ENCODE assay signal across 27 mouse cellular contexts in the genomic region with DNA sequence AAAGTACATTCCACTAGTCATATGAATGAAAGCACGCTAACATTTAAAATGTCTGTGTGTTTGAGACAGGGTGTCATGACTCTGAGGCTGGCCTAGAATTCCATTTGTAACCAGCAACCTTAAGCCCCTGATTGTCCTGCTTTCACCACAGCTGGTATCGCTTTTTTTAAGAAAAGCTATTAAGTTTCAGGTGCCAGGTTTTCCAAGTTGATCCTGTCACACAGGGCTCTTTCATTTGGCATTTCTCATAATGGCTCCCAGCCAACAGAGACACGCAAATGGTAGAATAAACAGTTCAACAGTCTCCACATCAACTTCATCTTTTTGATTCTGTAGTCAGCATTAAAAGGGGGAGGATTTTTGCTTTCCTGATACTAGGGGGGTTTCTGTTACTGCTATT. TPM values are rescaled to one million over a fixed set of nuclear protein-coding genes. Genes with fewer than 3 reads are reported as not detected.
A peak's percentile ranks its signal among the peaks of the same experiment; 100 is the strongest.
DNase-seq lines count a peak whose midpoint lies in the region; ATAC-seq lines count a peak whose summit lies in the region.
"Had no signal": no experiment of that assay in that cellular context is flagged by ENCODE, and none has a peak within 500 bp of the region (broad histone marks: within the 10 kb centered on the region; RNA-seq: fewer than 3 reads in every experiment).

No protein-coding gene starts in this region.

- no peaks in the 10 kb centered on the region for H3K9me3 ChIP-seq in limb, embryonic 12.5 days
- no peaks in the 10 kb centered on the region for H3K9me3 ChIP-seq in limb, embryonic 10.5 days (replicated peaks)
- no peaks in the 10 kb centered on the region for H3K9me3 ChIP-seq in midbrain, embryonic 11.5 days (ENCODE audit: control insufficient read depth, low read length)
- H3K9me3 ChIP-seq in midbrain, embryonic 14.5 days (ENCODE audit: control insufficient read depth, low read length) = no peaks in the 10 kb centered on the region
- H3K9me3 ChIP-seq in stomach, embryonic 16.5 days (replicated peaks; ENCODE audit: control insufficient read depth, low read length) = no peaks in the 10 kb centered on the region
- H3K9me3 ChIP-seq: forebrain, embryonic 13.5 days; heart, embryonic 10.5 days; hindbrain, embryonic 12.5 days; limb, embryonic 15.5 days; midbrain, embryonic 10.5 days; neural tube, embryonic 12.5 days had no signal

- peak; percentile 19 for DNase-seq in adrenal gland, postnatal 14 days
- no peak for DNase-seq in adrenal gland, postnatal 10 days
- DNase-seq in limb, embryonic 10.5 days (ENCODE audit: low spot score) = no peak
- DNase-seq in midbrain, embryonic 11.5 days (ENCODE audit: low spot score, missing footprints) = peak; percentile 59
- no peak for DNase-seq in midbrain, embryonic 14.5 days
- DNase-seq in right cerebral cortex, adult 2 months (ENCODE audit: low spot score in 2 of 2) = no peak
- DNase-seq: adrenal gland, adult 2 months; cerebellum, adult 11-12 months; cerebellum, postnatal 14 days; embryo, embryonic 11 days; gastrocnemius, postnatal 36 days; heart, postnatal 10 days; kidney, adult 8-10 months; kidney, postnatal 25 days; layer of hippocampus, adult 9-11 months had no signal

- H3K9ac ChIP-seq in limb, embryonic 12.5 days (replicated peaks) = no peak overlapping the region
- H3K9ac ChIP-seq in midbrain, embryonic 11.5 days (ENCODE audit: low read length) = no peak overlapping the region
- no peak overlapping the region for H3K9ac ChIP-seq in midbrain, embryonic 14.5 days (replicated peaks; ENCODE audit: low read length)
- no peak overlapping the region for H3K9ac ChIP-seq in stomach, embryonic 16.5 days (ENCODE audit: low read length)
- H3K9ac ChIP-seq: forebrain, embryonic 13.5 days; hindbrain, embryonic 12.5 days; limb, embryonic 15.5 days; neural tube, embryonic 12.5 days had no signal

- peaks cover 34% of the 10 kb centered on the region for H3K4me1 ChIP-seq in limb, embryonic 12.5 days (replicated peaks)
- H3K4me1 ChIP-seq in limb, embryonic 10.5 days = peaks cover 30% of the 10 kb centered on the region
- peaks cover 12% of the 10 kb centered on the region; the same call in 1 of the 2 replicates for H3K4me1 ChIP-seq in midbrain, embryonic 11.5 days (ENCODE audit: control insufficient read depth, insufficient read depth, low read length)
- H3K4me1 ChIP-seq in midbrain, embryonic 14.5 days (ENCODE audit: control insufficient read depth, insufficient read depth, low read length) = peaks cover 14% of the 10 kb centered on the region
- peaks cover 34% of the 10 kb centered on the region for H3K4me1 ChIP-seq in stomach, embryonic 16.5 days (ENCODE audit: control insufficient read depth, insufficient read depth, low read length)

- H3K27me3 ChIP-seq in limb, embryonic 12.5 days = no peaks in the 10 kb centered on the region
- H3K27me3 ChIP-seq in limb, embryonic 10.5 days (ENCODE audit: low read depth, poor library complexity, severe bottlenecking) = no peaks in the 10 kb centered on the region
- H3K27me3 ChIP-seq in midbrain, embryonic 11.5 days (ENCODE audit: control insufficient read depth, insufficient read depth, low read length) = no peaks in the 10 kb centered on the region
- no peaks in the 10 kb centered on the region for H3K27me3 ChIP-seq in midbrain, embryonic 14.5 days (ENCODE audit: control insufficient read depth, insufficient read depth, low read length)
- no peaks in the 10 kb centered on the region for H3K27me3 ChIP-seq in stomach, embryonic 16.5 days (ENCODE audit: control insufficient read depth, insufficient read depth, low read length)
- H3K27me3 ChIP-seq: forebrain, embryonic 13.5 days; hindbrain, embryonic 12.5 days; limb, embryonic 15.5 days; neural tube, embryonic 12.5 days had no signal

- WGBS in limb, embryonic 12.5 days = 61% methylated on average over 3 of the region's 3 CpGs
- WGBS in limb, embryonic 10.5 days = 87% methylated on average over 3 of the region's 3 CpGs
- 94% methylated on average over 3 of the region's 3 CpGs for WGBS in midbrain, embryonic 11.5 days
- WGBS in midbrain, embryonic 14.5 days = 75% methylated on average over 3 of the region's 3 CpGs
- 50% methylated on average over 3 of the region's 3 CpGs for WGBS in stomach, embryonic 16.5 days

- no peak for ATAC-seq in limb, embryonic 12.5 days (ENCODE audit: insufficient number of reproducible peaks, insufficient read depth, low FRiP score, low TSS enrichment, low read depth)
- ATAC-seq in midbrain, embryonic 11.5 days (ENCODE audit: low FRiP score) = no peak
- no peak for ATAC-seq in midbrain, embryonic 14.5 days (ENCODE audit: low FRiP score, low TSS enrichment)
- ATAC-seq in stomach, embryonic 16.5 days (ENCODE audit: insufficient read depth, low FRiP score) = no peak
- ATAC-seq: forebrain, embryonic 13.5 days had no signal

- H3K4me2 ChIP-seq in limb, embryonic 12.5 days = no peak overlapping the region
- no peak overlapping the region for H3K4me2 ChIP-seq in midbrain, embryonic 11.5 days
- H3K4me2 ChIP-seq in midbrain, embryonic 14.5 days (ENCODE audit: low read length) = no peak overlapping the region
- H3K4me2 ChIP-seq in stomach, embryonic 16.5 days (ENCODE audit: low read depth, low read length) = no peak overlapping the region
- H3K4me2 ChIP-seq: forebrain, embryonic 13.5 days; hindbrain, embryonic 12.5 days; limb, embryonic 15.5 days; neural tube, embryonic 12.5 days had no signal

- H3K36me3 ChIP-seq in limb, embryonic 12.5 days = peaks cover 12% of the 10 kb centered on the region; the same call in 1 of the 2 replicates
- peaks cover 7% of the 10 kb centered on the region for H3K36me3 ChIP-seq in limb, embryonic 10.5 days
- no peaks in the 10 kb centered on the region for H3K36me3 ChIP-seq in midbrain, embryonic 11.5 days (ENCODE audit: control insufficient read depth, insufficient read depth, low read length)
- H3K36me3 ChIP-seq in midbrain, embryonic 14.5 days (ENCODE audit: control insufficient read depth, insufficient read depth, low read length) = no peaks in the 10 kb centered on the region
- H3K36me3 ChIP-seq in stomach, embryonic 16.5 days (ENCODE audit: control insufficient read depth, insufficient read depth, low read length) = no peaks in the 10 kb centered on the region
- H3K36me3 ChIP-seq: hindbrain, embryonic 12.5 days; limb, embryonic 15.5 days; neural tube, embryonic 12.5 days had no signal

- H3K27ac ChIP-seq in limb, embryonic 12.5 days = 0 out of 2 replicates have a peak overlapping the region, but pooled peaks have one; percentile 50
- H3K27ac ChIP-seq in limb, embryonic 10.5 days = no peak overlapping the region
- H3K27ac ChIP-seq in midbrain, embryonic 11.5 days (ENCODE audit: low read depth, low read length) = no peak overlapping the region
- no peak overlapping the region for H3K27ac ChIP-seq in midbrain, embryonic 14.5 days (replicated peaks; ENCODE audit: low read depth, low read length)
- H3K27ac ChIP-seq in stomach, embryonic 16.5 days (ENCODE audit: low read length) = peak overlapping the region; percentile 17; the same call in 1 of the 2 replicates
- H3K27ac ChIP-seq: forebrain, embryonic 13.5 days; heart, embryonic 10.5 days; hindbrain, embryonic 12.5 days; left cerebral cortex, adult 2 months; limb, embryonic 15.5 days; macrophage; midbrain, embryonic 10.5 days; neural tube, embryonic 12.5 days had no signal

- no peak overlapping the region for H3K4me3 ChIP-seq in limb, embryonic 12.5 days (replicated peaks)
- H3K4me3 ChIP-seq in limb, embryonic 10.5 days = no peak overlapping the region
- H3K4me3 ChIP-seq in midbrain, embryonic 11.5 days (ENCODE audit: low read depth, low read length) = no peak overlapping the region
- H3K4me3 ChIP-seq in midbrain, embryonic 14.5 days (replicated peaks; ENCODE audit: low read depth, low read length) = no peak overlapping the region
- H3K4me3 ChIP-seq in stomach, embryonic 16.5 days (replicated peaks; ENCODE audit: low read length) = no peak overlapping the region
- H3K4me3 ChIP-seq: erythroblast, embryonic 14.5 days; forebrain, embryonic 13.5 days; heart, embryonic 10.5 days; hindbrain, embryonic 12.5 days; left cerebral cortex, adult 2 months; limb, embryonic 15.5 days; midbrain, embryonic 10.5 days; neural tube, embryonic 12.5 days had no signal

RNA-seq across cellular contexts. Expression of a gene that starts 55.9 kb away (rescaled TPM):
- total RNA-seq in adrenal gland, postnatal 14 days (2021) = 7.5 and 9.6 TPM in 2 replicates
- total RNA-seq in adrenal gland, postnatal 10 days (2021) = 10 to 100 TPM in 1 of 2 experiments, 1 to 10 TPM in 1; 7.6 to 12.2 TPM
- 0.40 and 2.2 TPM in 2 replicates for polyA plus RNA-seq in limb, embryonic 12.5 days (2016; fragmentation: Nextera tagmentation; extraction: Ambion mirVana)
- polyA plus RNA-seq in limb, embryonic 10.5 days (2016; fragmentation: Nextera tagmentation; extraction: Ambion mirVana) = 0.11 and 0.15 TPM in 2 replicates
- polyA plus RNA-seq in midbrain, embryonic 11.5 days (2014; fragmentation: Nextera tagmentation; extraction: Ambion mirVana) = 179 and 186 TPM in 2 replicates
- polyA plus RNA-seq in midbrain, embryonic 14.5 days (2014; fragmentation: Nextera tagmentation; extraction: Ambion mirVana) = 605 and 611 TPM in 2 replicates
- 5.7 and 6.5 TPM in 2 replicates for polyA plus RNA-seq in stomach, embryonic 16.5 days (2015; fragmentation: Nextera tagmentation; extraction: Ambion mirVana)
- total RNA-seq: gastrocnemius, postnatal 36 days; heart, postnatal 10 days; monocyte, adult 5-6 weeks had no signal
- polyA plus RNA-seq: erythroblast, embryonic 14.5 days; macrophage had no signal

RNA-seq across cellular contexts. Expression of a gene that starts 56.4 kb away (rescaled TPM):
- 79.8 and 82.3 TPM in 2 replicates for total RNA-seq in adrenal gland, postnatal 14 days (2021)
- 10 to 100 TPM; 73.1 to 77.3 TPM for total RNA-seq in adrenal gland, postnatal 10 days (2021)
- 85.4 and 85.7 TPM in 2 replicates for polyA plus RNA-seq in limb, embryonic 12.5 days (2016; fragmentation: Nextera tagmentation; extraction: Ambion mirVana)
- 75.4 and 89.8 TPM in 2 replicates for polyA plus RNA-seq in limb, embryonic 10.5 days (2016; fragmentation: Nextera tagmentation; extraction: Ambion mirVana)
- 73.5 and 79.6 TPM in 2 replicates for polyA plus RNA-seq in midbrain, embryonic 11.5 days (2014; fragmentation: Nextera tagmentation; extraction: Ambion mirVana)
- polyA plus RNA-seq in midbrain, embryonic 14.5 days (2014; fragmentation: Nextera tagmentation; extraction: Ambion mirVana) = 89.9 and 91.1 TPM in 2 replicates
- 86.4 and 91.2 TPM in 2 replicates for polyA plus RNA-seq in stomach, embryonic 16.5 days (2015; fragmentation: Nextera tagmentation; extraction: Ambion mirVana)

Comparison
In these comparisons a context has a peak if more than half of its experiments do, and no peak if none do; other contexts are left out.
1. DNase-seq: peak in adrenal gland, postnatal 14 days (single experiment) and midbrain, embryonic 11.5 days (single experiment); none in adrenal gland, postnatal 10 days (single experiment), limb, embryonic 10.5 days (single experiment), midbrain, embryonic 14.5 days (single experiment) and right cerebral cortex, adult 2 months (0 of 2).
2. H3K27ac ChIP-seq: peak in limb, embryonic 12.5 days (single experiment) and stomach, embryonic 16.5 days (single experiment); none in limb, embryonic 10.5 days (single experiment), midbrain, embryonic 11.5 days (single experiment) and midbrain, embryonic 14.5 days (single experiment).
3. RNA of a gene that starts 55.9 kb away (polyA plus RNA-seq): 605 to 611 TPM in midbrain, embryonic 14.5 days and 179 to 186 TPM in midbrain, embryonic 11.5 days; 5.7 to 6.5 TPM in stomach, embryonic 16.5 days, 0.40 to 2.2 TPM in limb, embryonic 12.5 days and 0.11 to 0.15 TPM in limb, embryonic 10.5 days; every median in the first group is over 10 times any median in the second.